Mouse (Mus musculus) embryonic fibroblast, embryonic 13.5 days (primary cell): ENCODE results near the gene Vps54. TPM values are rescaled to one million over a fixed set of nuclear protein-coding genes. Genes with fewer than 3 reads are reported as not detected.
"Not testable (repeated sequence)": the region's sequence is repeated elsewhere in the genome, so short reads cannot be mapped to it uniquely, and the experiment has no call there.

ENCODE experiments used
- H3K27ac ChIP-seq: 2 replicates; pipeline ENCODE4 v1.5.1; 2012; ENCODE audit warnings: low read length, control low read depth, inconsistent platforms; ENCODE audit not compliant: insufficient read depth
- H3K4me1 ChIP-seq: 2 replicates; pipeline ENCODE4 v1.6.1; 2011; ENCODE audit warnings: low read length; ENCODE audit not compliant: control insufficient read depth, insufficient read depth
- H3K4me3 ChIP-seq: 2 replicates; pipeline ENCODE4 v1.5.1; 2011; ENCODE audit warnings: mild to moderate bottlenecking, control low read depth, low read length; ENCODE audit not compliant: insufficient read depth
- CTCF ChIP-seq: IDR thresholded peaks from 2 replicates; pipeline ENCODE4 v1.5.1; 2011; ENCODE audit warnings: mild to moderate bottlenecking, control low read depth, low read length, moderate library complexity, borderline replicate concordance; ENCODE audit not compliant: insufficient read depth
- POLR2A ChIP-seq: IDR thresholded peaks from 2 replicates; pipeline ENCODE4 v1.6.1; 2011; ENCODE audit warnings: low read depth, mild to moderate bottlenecking, control low read depth, low read length, moderate library complexity
- polyA plus RNA-seq: library from polyadenylated mRNA; stranded (reverse); fragments of >200 nt; gene quantifications from 2 replicates; pipeline ENCODE4 v1.2.4, GENCODE M21; 2011; ENCODE audit warnings: low read depth; ENCODE audit not compliant: missing spikeins, insufficient read length

Vps54 gene
- polyA plus RNA-seq, 1 experiment = 30.7 TPM

GRCm38 (mm10) chr11:21239763-21240509 is 855 bp downstream of the Vps54 start:
- H3K27ac ChIP-seq = peak overlapping the region; percentile 26
- H3K4me3 ChIP-seq = peak overlapping the region; percentile 86
- H3K4me1 ChIP-seq = peaks cover 3% of the 10 kb centered on the region; the same call in 1 of the 2 replicates
- no peak for TF ChIP-seq POLR2A
- no peak for TF ChIP-seq CTCF

GRCm38 (mm10) chr11:21241351-21241750 is 2.3 kb downstream of the Vps54 start:
- H3K4me1 ChIP-seq = peaks cover 3% of the 10 kb centered on the region; the same call in 1 of the 2 replicates
- no peak overlapping the region for H3K4me3 ChIP-seq
- no peak for TF ChIP-seq POLR2A
- no peak for TF ChIP-seq CTCF
- 0 out of 2 replicates have a peak overlapping the region, but pooled peaks have one; percentile 3 for H3K27ac ChIP-seq

GRCm38 (mm10) chr11:21247203-21247865 is 8.3 kb downstream of the Vps54 start:
- Histone ChIP-seq H3K4me3 (no peak overlapping the region), H3K27ac (no peak overlapping the region), H3K4me1 (no peaks in the 10 kb centered on the region)
- TF ChIP-seq POLR2A (no peak), CTCF (no peak)

- Histone ChIP-seq H3K4me1 (no peaks in the 10 kb centered on the region), H3K4me3 (no peak overlapping the region), H3K27ac (no peak overlapping the region)
- TF ChIP-seq CTCF (no peak), POLR2A (no peak)
These were observed 8.9 kb downstream of the Vps54 start for GRCm38 (mm10) chr11:21247940-21248339.

GRCm38 (mm10) chr11:21250366-21250765 is 11.3 kb downstream of the Vps54 start:
- H3K4me3 ChIP-seq = no peak overlapping the region
- no peak for TF ChIP-seq POLR2A
- TF ChIP-seq CTCF = no peak
- H3K27ac ChIP-seq = no peak overlapping the region
- no peaks in the 10 kb centered on the region for H3K4me1 ChIP-seq

- H3K4me3 ChIP-seq, H3K4me1 ChIP-seq, H3K27ac ChIP-seq: not testable (repeated sequence)
These were observed 19.5 kb downstream of the Vps54 start for GRCm38 (mm10) chr11:21258611-21259010.

- H3K4me3 ChIP-seq = no peak overlapping the region
- no peaks in the 10 kb centered on the region for H3K4me1 ChIP-seq
- H3K27ac ChIP-seq = no peak overlapping the region
- TF ChIP-seq POLR2A (no peak), CTCF (no peak)
These were observed 26.3 kb downstream of the Vps54 start for GRCm38 (mm10) chr11:21265423-21265822.

GRCm38 (mm10) chr11:21276151-21276550 is 37.1 kb downstream of the Vps54 start:
- Histone ChIP-seq H3K4me1 (no peaks in the 10 kb centered on the region), H3K27ac (no peak overlapping the region), H3K4me3 (no peak overlapping the region)
- no peak for TF ChIP-seq POLR2A
- no peak for TF ChIP-seq CTCF

GRCm38 (mm10) chr11:21286391-21286790 is 47.3 kb downstream of the Vps54 start:
- no peak overlapping the region for H3K27ac ChIP-seq
- no peak for TF ChIP-seq POLR2A
- no peak for TF ChIP-seq CTCF
- no peak overlapping the region for H3K4me3 ChIP-seq
- no peaks in the 10 kb centered on the region for H3K4me1 ChIP-seq

- H3K27ac ChIP-seq, H3K4me1 ChIP-seq, H3K4me3 ChIP-seq: not testable (repeated sequence)
These were observed 49.1 kb downstream of the Vps54 start for GRCm38 (mm10) chr11:21288153-21288552.
